Mouse (Mus musculus): ENCODE results near the gene Mrpl34.
"Not testable (repeated sequence)": the region's sequence is repeated elsewhere in the genome, so short reads cannot be mapped to it uniquely, and the experiment has no call there.

The Mrpl34 gene

DNA sequence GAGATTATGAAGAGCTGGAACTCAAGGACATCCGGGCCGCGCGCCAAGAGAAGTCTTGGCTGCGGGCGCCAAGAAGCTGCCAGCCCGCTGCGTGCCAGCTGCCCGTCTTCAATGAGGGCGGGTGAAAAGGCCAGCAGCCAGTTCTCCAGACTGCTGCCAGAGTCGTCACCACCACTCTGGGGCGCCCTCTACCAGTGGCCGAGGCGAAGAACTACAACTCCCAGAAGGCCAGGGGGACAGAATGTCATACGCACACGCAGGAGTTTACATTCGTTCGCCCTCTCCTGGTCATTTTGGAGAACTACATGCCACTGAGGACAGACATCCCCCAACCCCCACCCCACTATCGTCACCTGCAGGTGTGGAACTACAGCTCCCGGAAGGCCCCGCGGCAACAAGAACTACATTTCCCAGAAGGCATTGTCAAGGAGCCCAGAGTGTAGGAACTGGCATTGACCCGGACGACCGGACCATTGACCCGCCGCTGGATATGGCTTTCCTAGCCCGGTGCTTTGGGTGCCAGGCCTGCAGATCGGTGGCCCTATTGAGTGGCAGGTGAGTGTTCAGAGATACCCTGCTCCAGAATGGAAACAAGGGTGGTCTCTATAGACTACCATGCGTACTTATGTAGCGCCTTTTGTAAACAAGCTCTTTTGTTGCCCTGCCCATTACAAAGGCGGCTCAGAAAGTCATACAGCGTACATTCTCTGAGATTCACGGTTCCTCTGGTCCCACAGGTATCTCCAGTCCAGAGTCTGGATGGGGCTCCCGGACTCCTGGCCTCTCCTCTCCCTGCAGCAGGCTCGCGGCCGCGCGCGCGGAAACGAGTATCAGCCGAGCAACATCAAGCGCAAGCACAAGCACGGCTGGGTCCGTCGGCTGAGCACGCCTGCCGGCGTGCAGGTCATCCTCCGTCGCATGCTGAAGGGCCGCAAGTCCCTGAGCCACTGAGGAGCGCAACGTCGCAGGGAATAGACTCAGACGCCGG lies at the start of gene Mrpl34:
TSS of gene Mrpl34 (plus strand) at position 447 of the 988 bp plus-strand sequence.
- DNase-seq (ENCODE audit: low spot score) = peak; percentile 91

- no peak for DNase-seq (ENCODE audit: low spot score)
Measured at GRCm38 (mm10) chr8:71422121-71422520, 42.6 kb upstream of the Mrpl34 start.

GRCm38 (mm10) chr8:71432935-71433334 lies 31.8 kb upstream of the Mrpl34 start:
- DNase-seq (ENCODE audit: low spot score) = not testable (repeated sequence)

GRCm38 (mm10) chr8:71437041-71437440 lies 27.7 kb upstream of the Mrpl34 start:
- DNase-seq (ENCODE audit: low spot score) = no peak

GRCm38 (mm10) chr8:71441404-71441803 lies 23.4 kb upstream of the Mrpl34 start:
- DNase-seq (ENCODE audit: low spot score) = peak; percentile 27

- no peak for DNase-seq (ENCODE audit: low spot score)
Measured at GRCm38 (mm10) chr8:71445096-71445495, 19.7 kb upstream of the Mrpl34 start.

- no peak for DNase-seq (ENCODE audit: low spot score)
Measured at GRCm38 (mm10) chr8:71451337-71451736, 13.4 kb upstream of the Mrpl34 start.

DNA sequence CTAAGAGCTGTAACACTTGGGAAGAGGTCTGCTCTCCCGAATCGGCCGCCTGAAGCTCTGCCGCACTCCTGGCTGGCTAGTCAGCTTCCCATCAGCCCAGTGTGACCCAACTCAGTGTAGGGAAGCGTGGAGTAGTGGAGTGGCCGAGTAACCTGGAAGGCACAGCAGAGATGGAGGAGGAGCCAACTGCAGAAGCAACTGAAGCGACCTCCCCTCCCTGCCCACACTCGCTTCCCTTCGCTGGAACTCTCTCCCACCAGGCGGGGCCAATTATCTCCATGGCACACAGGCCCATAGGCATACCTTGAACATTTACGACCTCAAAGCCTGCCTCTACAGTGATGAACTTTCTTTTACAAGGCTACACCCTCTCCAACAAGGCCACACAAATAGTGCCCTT lies 13.0 kb upstream of the Mrpl34 start:
- DNase-seq (ENCODE audit: low spot score) = no peak

DNA sequence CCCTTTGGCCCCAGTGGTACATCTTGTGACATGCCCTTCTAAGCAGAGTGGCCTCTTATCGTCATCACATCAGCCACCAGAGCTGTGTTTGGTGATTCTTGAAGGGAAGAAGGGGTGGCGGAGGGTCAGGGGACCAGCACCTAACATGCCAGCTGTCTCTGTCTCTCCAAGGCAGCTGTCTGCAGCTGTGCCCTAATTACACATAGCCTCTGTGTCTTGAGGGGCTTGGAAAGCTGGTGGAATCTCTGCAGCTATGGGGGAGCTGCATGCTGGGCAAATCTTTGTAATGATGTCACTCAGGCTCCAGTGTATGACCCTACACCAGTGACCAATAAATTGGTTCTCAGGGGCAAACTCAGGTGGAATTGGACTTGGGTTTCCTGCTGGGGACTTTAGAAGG lies 12.1 kb upstream of the Mrpl34 start:
- no peak for DNase-seq (ENCODE audit: low spot score)

DNA sequence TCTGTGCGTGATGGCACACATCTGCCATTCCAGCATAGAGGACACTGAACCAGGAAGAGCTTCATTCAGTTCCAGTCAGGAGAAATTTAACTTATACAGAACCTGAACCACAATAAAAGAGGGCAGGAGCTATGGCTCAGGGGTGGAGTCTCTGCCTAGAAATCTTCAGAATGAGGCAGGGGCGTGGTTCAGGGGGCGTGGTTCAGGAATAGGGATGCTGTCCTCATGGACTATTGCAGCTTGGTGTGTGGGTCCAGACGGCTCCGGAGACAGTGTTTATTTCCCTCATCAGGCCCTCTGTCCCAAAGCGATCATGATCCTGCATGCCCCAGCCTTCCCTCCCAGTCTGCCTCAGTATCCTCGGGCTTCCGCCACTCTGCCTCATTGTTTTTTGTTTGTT lies 10.1 kb upstream of the Mrpl34 start:
- no peak for DNase-seq (ENCODE audit: low spot score)

- no peak for DNase-seq (ENCODE audit: low spot score)
Measured at GRCm38 (mm10) chr8:71456906-71457305, 7.9 kb upstream of the Mrpl34 start.

- no peak for DNase-seq (ENCODE audit: low spot score)
Measured at GRCm38 (mm10) chr8:71457659-71458270, 7.0 kb upstream of the Mrpl34 start.

DNA sequence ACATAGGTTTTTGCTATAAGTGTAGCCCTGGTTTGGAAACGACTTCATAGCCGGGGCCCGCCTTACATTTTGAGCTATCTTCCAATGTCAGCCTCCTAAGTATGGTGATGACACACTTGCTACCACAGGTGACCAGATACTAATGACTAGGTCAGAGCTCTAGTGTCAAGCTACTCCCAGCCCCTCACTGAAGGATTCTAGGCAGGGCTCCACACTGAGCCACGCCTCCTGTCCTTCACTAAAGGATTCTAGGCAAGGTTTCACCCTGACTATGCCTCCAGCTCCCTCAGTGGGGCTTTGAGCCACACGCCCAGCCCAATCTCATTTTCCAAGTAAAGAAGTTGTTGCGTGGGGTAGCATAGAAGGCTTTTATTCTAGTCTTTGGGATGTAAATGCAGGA lies 4.0 kb upstream of the Mrpl34 start:
- DNase-seq (ENCODE audit: low spot score) = no peak

DNA sequence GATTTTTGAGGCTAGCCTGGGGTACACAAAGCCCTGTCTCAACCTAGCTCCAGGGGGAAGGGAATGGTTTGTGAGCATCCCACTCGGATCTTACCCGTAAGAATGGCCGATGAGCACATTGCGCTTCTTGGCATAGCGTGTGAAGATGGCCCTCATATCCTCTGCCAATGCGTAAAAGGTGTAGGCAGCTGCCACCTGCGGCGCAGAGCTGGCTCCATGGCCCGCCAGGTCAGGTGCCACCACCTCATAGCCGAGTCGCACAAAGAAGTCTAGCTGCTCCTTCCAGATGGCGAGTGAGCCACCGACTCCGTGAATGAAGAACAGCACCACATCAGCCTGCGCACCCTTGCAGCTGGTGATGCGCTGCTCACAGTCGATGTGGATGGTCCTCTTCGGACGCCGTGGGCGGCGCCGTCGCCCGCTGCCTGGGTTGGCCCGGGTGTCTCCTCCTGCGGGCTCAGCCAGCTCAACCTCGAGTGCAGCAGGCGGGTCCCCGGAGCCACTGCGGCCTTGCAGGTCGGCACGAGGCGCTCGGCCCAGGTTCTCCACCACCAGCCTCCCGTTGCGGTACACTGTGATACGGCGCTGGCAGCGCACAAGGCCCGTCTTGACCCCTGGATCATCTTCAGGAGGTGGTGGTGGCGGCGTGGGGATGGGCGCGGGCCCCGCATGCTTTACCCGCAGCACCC lies 3.5 kb upstream of the Mrpl34 start:
- no peak for DNase-seq (ENCODE audit: low spot score)

DNA sequence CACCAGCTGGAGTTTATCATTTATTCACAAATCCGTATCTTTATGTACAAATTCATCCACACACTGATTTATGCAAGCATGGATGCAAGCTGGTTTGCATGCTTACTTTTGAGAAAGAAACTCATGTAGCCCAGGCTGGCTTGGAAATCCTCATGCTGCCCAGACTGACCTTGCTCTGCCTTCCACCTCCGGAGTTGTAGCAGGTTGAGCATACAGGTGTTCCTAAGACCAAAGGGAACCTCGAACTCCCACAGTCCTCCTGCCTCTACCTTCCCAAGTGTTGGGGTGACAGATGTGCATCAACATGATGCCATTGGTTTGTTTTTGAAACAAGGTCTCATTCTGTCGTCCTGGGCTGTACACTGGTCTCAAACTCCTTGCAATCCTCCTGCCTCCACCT lies 2.6 kb upstream of the Mrpl34 start:
- DNase-seq (ENCODE audit: low spot score) = no peak

DNA sequence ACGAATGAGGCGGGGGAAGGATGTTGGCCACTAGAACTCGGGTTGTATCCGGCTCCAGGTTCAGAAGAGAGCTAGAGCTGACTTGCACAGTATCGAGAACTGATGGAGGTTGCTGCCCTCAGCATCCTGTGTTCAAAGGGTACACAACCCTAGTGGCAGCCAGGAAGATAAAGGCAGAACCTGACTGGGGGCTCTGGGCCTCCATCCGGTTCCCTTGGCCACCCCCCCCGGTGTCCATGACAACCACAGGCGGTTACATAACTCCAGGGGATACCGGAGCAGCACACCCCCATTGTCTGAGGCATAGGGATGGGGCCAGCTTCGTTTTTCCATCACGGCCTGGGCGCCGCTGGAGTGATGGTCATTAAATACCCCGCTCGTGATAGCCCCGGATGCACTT lies 2.0 kb upstream of the Mrpl34 start:
- DNase-seq (ENCODE audit: low spot score) = no peak

DNA sequence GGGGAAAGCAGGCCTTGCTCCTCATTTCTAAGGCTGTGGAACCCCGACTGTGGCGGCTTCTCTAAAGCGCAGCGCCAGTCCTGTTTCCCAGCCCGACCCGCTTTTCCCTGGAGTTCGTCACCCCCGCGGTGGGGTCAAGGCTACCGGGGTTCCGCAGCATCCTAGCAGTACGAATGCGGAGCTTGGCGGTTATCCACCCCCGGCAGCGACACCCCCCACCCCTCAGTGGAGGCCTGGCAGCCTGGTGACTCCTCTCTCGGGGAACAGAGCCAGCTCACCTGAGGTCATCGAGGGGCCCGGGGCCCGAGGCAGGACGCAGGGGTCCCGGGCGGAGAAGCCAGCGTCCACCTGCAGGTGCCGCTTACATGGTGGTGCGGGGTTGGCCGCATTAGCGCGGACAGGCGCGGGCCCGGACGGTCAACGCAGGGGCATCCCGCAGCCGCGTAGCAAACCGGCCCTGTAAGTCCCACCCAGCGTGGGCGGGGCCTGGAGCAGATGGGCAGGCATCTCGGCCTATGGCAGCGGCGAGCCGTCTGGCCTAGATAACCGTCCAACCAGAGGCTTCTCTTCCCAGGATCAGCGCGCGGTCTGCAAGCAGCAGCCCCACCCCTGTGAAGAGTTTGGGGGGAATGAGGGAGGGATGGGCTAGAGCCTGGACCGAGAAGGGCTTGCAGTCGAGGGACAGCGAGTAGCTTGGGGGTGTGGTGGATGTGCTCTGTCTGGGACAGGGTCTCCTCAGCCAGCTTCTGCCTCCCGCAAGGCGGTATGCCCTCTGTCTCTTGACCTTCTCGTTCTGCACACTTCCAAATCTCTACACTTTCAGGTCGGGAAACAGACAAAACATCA lies 1.3 kb upstream of the Mrpl34 start, which contains the start of gene Abhd8:
TSS of gene Abhd8 (minus strand) at position 468 of the 846 bp plus-strand sequence.
- DNase-seq (ENCODE audit: low spot score) = peak; percentile 98

DNA sequence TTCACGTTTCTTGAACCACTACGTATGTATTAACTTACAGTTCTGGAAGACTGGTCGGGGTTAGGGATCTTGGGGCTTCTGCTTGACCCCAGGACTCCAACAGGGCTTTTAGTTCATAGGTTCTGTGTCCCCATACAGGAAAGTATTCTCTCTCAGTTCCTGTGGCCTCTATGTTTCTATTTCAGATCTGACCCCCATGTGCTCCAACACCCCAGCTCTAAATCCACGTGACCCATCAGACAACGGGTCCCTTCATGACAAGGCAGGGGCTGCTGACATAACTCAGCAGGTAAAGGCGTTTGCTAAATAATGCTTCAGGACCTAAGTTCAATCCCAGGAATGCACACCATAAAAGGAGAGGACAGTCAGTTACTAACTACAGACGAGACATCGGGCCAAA lies 974 bp downstream of the Mrpl34 start:
- DNase-seq (ENCODE audit: low spot score) = no peak

DNA sequence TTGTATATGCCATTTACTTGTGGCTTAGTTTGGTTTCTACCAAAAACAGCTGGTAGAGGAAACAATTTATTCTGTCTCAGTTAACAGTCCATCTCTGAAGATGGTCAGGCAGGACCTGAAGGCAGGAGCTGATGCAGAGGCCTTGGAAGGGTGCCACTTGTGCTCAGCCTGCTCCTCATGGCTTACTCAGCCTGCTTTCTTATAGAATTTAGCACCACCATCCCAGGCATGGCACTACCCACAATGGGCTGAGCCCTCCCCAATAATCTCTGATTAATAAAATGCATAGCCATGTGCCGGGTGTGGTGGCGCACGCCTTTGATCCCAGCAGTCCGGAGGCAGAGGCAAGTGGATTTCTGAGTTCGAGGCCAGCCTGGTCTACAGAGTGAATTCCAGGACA lies 1.4 kb downstream of the Mrpl34 start:
- no peak for DNase-seq (ENCODE audit: low spot score)

DNA sequence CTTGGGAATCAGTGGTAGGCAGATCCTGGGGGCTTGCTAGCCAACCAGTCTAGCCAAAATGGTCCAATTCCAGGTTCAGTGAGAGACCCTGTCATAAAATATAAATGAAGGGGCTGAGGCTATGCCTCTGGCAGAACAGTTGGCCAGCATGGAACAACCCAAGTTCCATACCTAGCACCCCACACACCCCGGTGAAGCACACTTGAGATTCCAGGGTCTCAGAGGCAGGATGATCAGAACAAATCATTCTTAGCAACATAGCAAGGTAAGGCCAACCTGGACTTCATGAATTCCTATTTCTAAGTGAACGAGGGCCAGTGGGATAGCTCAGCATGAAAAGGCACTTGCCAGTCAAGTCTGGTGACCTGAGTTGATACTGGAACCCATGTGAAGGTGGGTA lies 2.4 kb downstream of the Mrpl34 start:
- no peak for DNase-seq (ENCODE audit: low spot score)

DNA sequence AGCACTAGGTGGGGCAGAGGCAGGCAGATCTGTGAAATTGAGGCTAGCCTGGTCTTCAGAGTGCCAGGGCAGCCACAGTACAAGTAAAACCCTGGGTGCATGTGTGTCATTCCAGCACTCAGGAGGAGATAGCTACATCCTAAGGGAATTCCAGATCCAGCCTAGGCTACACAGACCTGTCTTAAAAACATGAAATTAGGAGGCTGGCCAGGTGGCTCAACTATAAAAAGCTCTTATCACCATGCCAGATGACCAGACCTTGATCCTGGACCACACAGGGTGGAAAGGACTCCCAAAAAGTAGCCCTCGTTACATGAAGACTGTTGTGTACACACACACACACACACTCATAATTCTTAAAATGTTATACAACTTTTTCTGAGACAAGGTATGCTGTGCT lies 3.2 kb downstream of the Mrpl34 start:
- DNase-seq (ENCODE audit: low spot score) = no peak

DNA sequence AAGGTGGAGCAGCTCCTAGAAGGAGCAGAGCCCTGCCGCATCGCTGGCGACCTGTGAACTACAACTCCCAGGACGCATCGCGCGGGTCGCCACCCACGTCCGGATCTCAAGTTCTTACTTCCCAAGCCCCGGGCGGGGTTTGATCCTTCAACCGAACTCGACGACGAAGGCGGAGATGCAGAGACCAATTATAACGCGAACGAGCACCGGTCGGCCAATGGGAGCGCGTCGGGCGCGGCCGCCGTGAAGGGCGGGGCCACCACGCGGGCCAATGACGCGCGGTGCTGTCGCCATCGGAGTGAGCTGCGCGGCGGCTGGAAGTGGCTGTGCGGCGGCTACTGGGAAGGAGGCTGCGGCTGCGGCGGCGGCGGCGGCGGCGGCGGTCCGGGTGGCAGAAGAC lies 4.2 kb downstream of the Mrpl34 start, which contains the start of gene Dda1:
TSS of gene Dda1 (plus strand) at position 284 of the 400 bp plus-strand sequence.
- DNase-seq (ENCODE audit: low spot score) = peak; percentile 79

Measured in ovary, postnatal 10 days (tissue).